Mouse (Mus musculus): ENCODE data around the gene Inpp1. TPM values are rescaled to one million over a fixed set of nuclear protein-coding genes. Genes with fewer than 3 reads are reported as not detected.

Gene Inpp1
- polyA plus RNA-seq, 1 experiment from 2014 or later = 12.0 TPM

Other genes with a start within 250 kb of the Inpp1 start
- gene Nemp2, start 187.0 kb downstream of the Inpp1 start, polyA plus RNA-seq (2014; fragmentation: Nextera tagmentation; extraction: Ambion mirVana) = 7.9 and 14.5 TPM in 2 replicates
- gene Mfsd6, start 90.2 kb downstream of the Inpp1 start, polyA plus RNA-seq (2014; fragmentation: Nextera tagmentation; extraction: Ambion mirVana) = 3.0 and 4.3 TPM in 2 replicates
- 23.4 and 27.8 TPM in 2 replicates for gene Hibch, start 27.2 kb upstream of the Inpp1 start, polyA plus RNA-seq (2014; fragmentation: Nextera tagmentation; extraction: Ambion mirVana)
- gene 1700019D03Rik, start 202.5 kb upstream of the Inpp1 start, polyA plus RNA-seq (2014; fragmentation: Nextera tagmentation; extraction: Ambion mirVana) = 8.0 and 8.1 TPM in 2 replicates
- not detected in 2 replicates for gene Mstn, start 244.0 kb upstream of the Inpp1 start, polyA plus RNA-seq (2014; fragmentation: Nextera tagmentation; extraction: Ambion mirVana)